Mouse (Mus musculus) kidney, adult 2 months (tissue): ENCODE data around the gene Ccr10. TPM values are rescaled to one million over a fixed set of nuclear protein-coding genes. Genes with fewer than 3 reads are reported as not detected.
"Not testable (repeated sequence)": the region's sequence is repeated elsewhere in the genome, so short reads cannot be mapped to it uniquely, and the experiment has no call there.

Experiments
- DNase-seq: peaks from one replicate; pipeline ENCODE4 v3.0.0; 2021
- H3K27ac ChIP-seq: fragments of 200-500 bp; 2 replicates; pipeline ENCODE4 v1.5.1; 2012; ENCODE audit warnings: low read depth, low read length, control low read depth, inconsistent platforms; ENCODE audit not compliant: insufficient read depth
- H3K27me3 ChIP-seq: fragments of 200-500 bp; replicated peaks from 2 replicates; pipeline ENCODE4 v1.6.1; 2012; ENCODE audit warnings: mild to moderate bottlenecking, moderate library complexity, low read length, inconsistent platforms; ENCODE audit not compliant: control insufficient read depth, insufficient read depth
- H3K36me3 ChIP-seq: fragments of 200-500 bp; 2 replicates; pipeline ENCODE4 v1.6.1; 2012; ENCODE audit warnings: mild to moderate bottlenecking, moderate library complexity, low read length, inconsistent platforms; ENCODE audit not compliant: control insufficient read depth, insufficient read depth
- H3K4me1 ChIP-seq: fragments of 200-500 bp; 2 replicates; pipeline ENCODE4 v1.6.1; 2011; ENCODE audit warnings: low read length; ENCODE audit not compliant: control insufficient read depth, insufficient read depth
- H3K4me3 ChIP-seq: fragments of 200-500 bp; 2 replicates; pipeline ENCODE4 v1.5.1; 2011; ENCODE audit warnings: mild to moderate bottlenecking, low read depth, low read length, control low read depth; ENCODE audit not compliant: insufficient read depth
- CTCF ChIP-seq: fragments of 200-500 bp; conservative IDR thresholded peaks from 2 replicates; pipeline ENCODE4 v1.5.1; 2011; ENCODE audit warnings: low read depth, mild to moderate bottlenecking, control low read depth, low read length, moderate library complexity, mixed read lengths; ENCODE audit not compliant: insufficient read depth, insufficient read length
- POLR2A ChIP-seq: fragments of 200-500 bp; IDR thresholded peaks from one replicate; pipeline ENCODE4 v1.6.1; 2011; ENCODE audit warnings: low read depth, low read length, control low read depth
- WGBS: fragments of 180-500 bp; shearing (Covaris S2); methylation state at CpG from one replicate; pipeline ENCODE4 v1.1.7; 2018; 5-methylcytosine and 5-hydroxymethylcytosine counted together
- polyA plus RNA-seq: library from polyadenylated mRNA; depleted of rRNA; stranded (reverse); fragments of >200 nt; gene quantifications from 2 replicates; pipeline ENCODE4 v1.2.3, GENCODE M21; 2012

Gene Ccr10
- polyA plus RNA-seq, 1 experiment: 0.33 TPM

DNA sequence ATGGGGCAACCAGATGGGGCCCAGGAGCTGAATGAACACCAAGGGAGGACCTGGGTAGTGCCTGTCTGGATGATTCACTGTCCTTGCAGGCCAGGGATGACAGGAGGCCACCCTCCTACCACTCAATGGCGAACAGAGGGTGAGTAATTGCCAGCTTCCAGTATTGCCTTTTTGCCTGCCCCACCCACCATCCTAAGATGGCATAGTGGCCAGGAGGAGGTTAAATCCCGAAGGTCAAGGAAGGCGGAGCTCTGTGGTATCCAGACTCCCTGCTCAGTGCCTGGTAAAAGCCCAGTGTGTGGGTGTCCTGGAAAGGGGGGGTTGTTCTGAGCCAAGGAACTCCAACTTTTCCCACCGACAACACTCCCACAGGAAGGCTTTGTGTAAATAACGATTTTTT lies 12.9 kb downstream of the Ccr10 start:
- H3K27ac ChIP-seq: no peak overlapping the region
- peaks cover 4% of the 10 kb centered on the region; the same call in 1 of the 2 replicates for H3K36me3 ChIP-seq
- H3K4me3 ChIP-seq: no peak overlapping the region
- H3K4me1 ChIP-seq: no peaks in the 10 kb centered on the region
- DNase-seq: peak; percentile 17
- TF ChIP-seq POLR2A: no peak
- TF ChIP-seq CTCF: no peak
- no peaks in the 10 kb centered on the region for H3K27me3 ChIP-seq
- 62% methylated on average over 5 of the region's 5 CpGs for WGBS

GRCm38 (mm10) chr11:101161551-101161950 lies 13.7 kb downstream of the Ccr10 start:
- H3K27ac ChIP-seq: no peak overlapping the region
- TF ChIP-seq CTCF: no peak
- no peak for TF ChIP-seq POLR2A
- H3K36me3 ChIP-seq: peaks cover 4% of the 10 kb centered on the region; the same call in 1 of the 2 replicates
- 94% methylated on average over 15 of the region's 15 CpGs for WGBS
- DNase-seq: no peak
- H3K4me1 ChIP-seq: no peaks in the 10 kb centered on the region
- no peaks in the 10 kb centered on the region for H3K27me3 ChIP-seq
- H3K4me3 ChIP-seq: no peak overlapping the region

- not testable (repeated sequence) for H3K4me3 ChIP-seq, DNase-seq, H3K36me3 ChIP-seq, H3K4me1 ChIP-seq, H3K27me3 ChIP-seq, H3K27ac ChIP-seq
- 80% methylated on average over 8 of the region's 8 CpGs for WGBS
These were observed 14.2 kb downstream of the Ccr10 start for GRCm38 (mm10) chr11:101160981-101161505.

DNA sequence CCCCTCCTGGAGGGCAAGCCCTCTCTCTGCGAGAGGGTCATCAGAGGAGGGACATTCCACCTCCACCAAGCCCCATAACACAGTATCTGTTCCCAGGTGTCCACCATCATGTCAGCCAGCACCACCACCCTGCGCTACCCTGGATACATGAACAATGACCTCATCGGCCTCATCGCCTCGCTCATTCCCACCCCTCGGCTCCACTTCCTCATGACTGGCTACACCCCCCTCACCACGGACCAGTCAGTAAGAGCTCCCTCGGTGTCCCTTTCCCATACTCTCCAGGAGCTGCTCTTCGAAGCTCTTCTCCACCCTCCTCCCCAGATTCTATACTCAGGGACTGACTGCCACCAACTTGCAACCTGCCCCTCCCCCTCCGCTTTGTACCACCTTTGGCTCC lies 15.1 kb downstream of the Ccr10 start:
- H3K27ac ChIP-seq, H3K36me3 ChIP-seq, H3K4me1 ChIP-seq, H3K4me3 ChIP-seq, DNase-seq, H3K27me3 ChIP-seq: not testable (repeated sequence)
- 81% methylated on average over 10 of the region's 10 CpGs for WGBS

GRCm38 (mm10) chr11:101155728-101156371 lies 19.4 kb downstream of the Ccr10 start, which contains the start of gene Tubg2:
Gene Tubg2 (plus strand): TSS chr11:101155907.
- H3K36me3 ChIP-seq: no peaks in the 10 kb centered on the region
- peak within 1 kb of the TSS; percentile 32; the same call in 1 of the 2 replicates for H3K4me3 ChIP-seq
- H3K4me1 ChIP-seq: 0 out of 2 replicates have a peak, but pooled peaks cover 3% of the 10 kb centered on the region
- peak; percentile 64 for DNase-seq
- no peak for TF ChIP-seq CTCF
- no peak for TF ChIP-seq POLR2A
- 5% methylated on average over 36 of the region's 36 CpGs for WGBS
- H3K27ac ChIP-seq: no peak within 1 kb of the TSS
- no peaks in the 10 kb centered on the region for H3K27me3 ChIP-seq

- H3K36me3 ChIP-seq: no peaks in the 10 kb centered on the region
- TF ChIP-seq POLR2A (no peak), CTCF (no peak)
- 0 out of 2 replicates have a peak, but pooled peaks cover 3% of the 10 kb centered on the region for H3K4me1 ChIP-seq
- no peak overlapping the region for H3K4me3 ChIP-seq
- no peak overlapping the region for H3K27ac ChIP-seq
- no peaks in the 10 kb centered on the region for H3K27me3 ChIP-seq
- 83% methylated on average over 6 of the region's 6 CpGs for WGBS
- no peak for DNase-seq
These were observed 20.1 kb downstream of the Ccr10 start for GRCm38 (mm10) chr11:101155151-101155550.

DNA sequence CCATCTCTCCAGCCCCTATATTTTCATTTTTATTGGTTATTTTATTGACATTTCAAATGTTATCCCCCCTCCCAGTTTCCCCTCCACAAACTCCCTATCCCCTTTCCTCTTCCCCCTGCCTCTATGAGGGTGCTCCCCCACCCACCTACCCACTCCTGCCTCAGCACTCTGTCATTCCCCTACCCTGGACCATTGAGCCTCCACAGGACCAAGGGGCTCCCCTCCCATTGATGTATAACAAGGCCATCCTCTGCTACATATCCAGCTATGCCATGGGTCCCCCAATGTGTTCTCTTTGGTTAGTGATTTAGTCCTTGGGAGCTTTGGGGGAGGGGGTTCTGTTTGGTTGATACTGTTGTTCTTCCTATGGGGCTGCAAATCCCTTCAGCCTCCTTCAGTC lies 20.6 kb downstream of the Ccr10 start:
- Histone ChIP-seq H3K4me3 (no peak overlapping the region), H3K4me1 (0 out of 2 replicates have a peak, but pooled peaks cover 3% of the 10 kb centered on the region), H3K27ac (no peak overlapping the region), H3K27me3 (no peaks in the 10 kb centered on the region), H3K36me3 (no peaks in the 10 kb centered on the region)
- no peak for DNase-seq
- no peak for TF ChIP-seq CTCF
- no peak for TF ChIP-seq POLR2A
